Mouse (Mus musculus) hindbrain, embryonic 15.5 days (tissue): ENCODE data around the gene Ankrd36. TPM values are rescaled to one million over a fixed set of nuclear protein-coding genes. Genes with fewer than 3 reads are reported as not detected.
"Not testable (repeated sequence)": the region's sequence is repeated elsewhere in the genome, so short reads cannot be mapped to it uniquely, and the experiment has no call there.

Experiments
- ATAC-seq: fragments of 200-750 bp; cut with Nextera tagmentation; 2 replicates; pipeline ENCODE4 v1.8.0; 2017; ENCODE audit warnings: low read depth, moderate number of reproducible peaks, moderate TSS enrichment; ENCODE audit not compliant: low FRiP score
- H3K27ac ChIP-seq: fragments of 300-500 bp; sonication (generic); replicated peaks from 2 replicates; pipeline ENCODE4 v1.5.1; 2015; ENCODE audit warnings: mild to moderate bottlenecking, inconsistent platforms
- H3K27me3 ChIP-seq: fragments of 300-500 bp; sonication (generic); 2 replicates; pipeline ENCODE4 v1.6.1; 2015; ENCODE audit warnings: control low read depth, inconsistent platforms
- H3K36me3 ChIP-seq: fragments of 300-500 bp; sonication (generic); 2 replicates; pipeline ENCODE4 v1.6.1; 2015; ENCODE audit warnings: control low read depth, inconsistent platforms
- H3K4me1 ChIP-seq: fragments of 300-500 bp; sonication (generic); replicated peaks from 2 replicates; pipeline ENCODE4 v1.6.1; 2015; ENCODE audit warnings: control low read depth, inconsistent platforms
- H3K4me2 ChIP-seq: fragments of 300-500 bp; sonication (generic); 2 replicates; pipeline ENCODE4 v1.6.1; 2015; ENCODE audit warnings: moderate library complexity, mild to moderate bottlenecking, inconsistent platforms
- H3K4me3 ChIP-seq: fragments of 300-500 bp; sonication (generic); 2 replicates; pipeline ENCODE4 v1.5.1; 2015; ENCODE audit warnings: mild to moderate bottlenecking, inconsistent platforms
- H3K9ac ChIP-seq: fragments of 300-500 bp; sonication (generic); 2 replicates; pipeline ENCODE4 v1.6.1; 2015; ENCODE audit warnings: inconsistent platforms
- H3K9me3 ChIP-seq: fragments of 300-500 bp; sonication (generic); 2 replicates; pipeline ENCODE4 v1.6.1; 2016; ENCODE audit warnings: control low read depth, inconsistent platforms
- WGBS: fragments of 180-500 bp; shearing (Covaris S2); methylation state at CpG from one replicate; pipeline ENCODE4 v1.1.7; 2015; 5-methylcytosine and 5-hydroxymethylcytosine counted together
- polyA plus RNA-seq: library from polyadenylated mRNA; unstranded; fragments of >200 nt; fragmentation: Nextera tagmentation; extraction: Ambion mirVana; gene quantifications from 2 replicates; pipeline ENCODE4 v1.2.1, GENCODE M21; 2015

Gene Ankrd36
- polyA plus RNA-seq, 1 experiment from 2014 or later, result not detected

GRCm38 (mm10) chr11:5533108-5533507 is 36.4 kb upstream of the Ankrd36 start:
- Histone ChIP-seq H3K36me3 (peaks cover 67% of the 10 kb centered on the region), H3K4me1 (no peaks in the 10 kb centered on the region), H3K4me2 (no peak overlapping the region), H3K27ac (no peak overlapping the region), H3K4me3 (no peak overlapping the region), H3K9me3 (no peaks in the 10 kb centered on the region), H3K9ac (no peak overlapping the region), H3K27me3 (no peaks in the 10 kb centered on the region)
- 84% methylated on average over 5 of the region's 5 CpGs for WGBS
- ATAC-seq, result no peak

DNA sequence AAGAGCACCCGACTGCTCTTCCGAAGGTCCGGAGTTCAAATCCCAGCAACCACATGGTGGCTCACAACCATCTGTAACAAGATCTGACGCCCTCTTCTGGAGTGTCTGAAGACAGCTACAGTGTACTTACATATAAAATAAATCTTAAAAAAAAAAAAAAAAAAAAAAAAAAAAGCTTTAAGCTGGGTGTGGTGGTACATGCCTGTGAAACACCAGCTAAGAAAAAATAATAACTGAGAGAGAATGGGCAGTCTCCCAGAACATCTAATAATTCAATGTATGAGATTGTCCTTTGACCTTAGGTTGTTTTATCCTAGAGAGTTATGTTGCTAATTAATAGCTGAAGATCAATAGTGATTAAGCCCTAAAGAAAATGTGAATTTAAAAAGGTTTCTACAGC is 32.0 kb upstream of the Ankrd36 start:
- H3K27ac ChIP-seq, H3K27me3 ChIP-seq, H3K4me3 ChIP-seq, H3K4me2 ChIP-seq, H3K9me3 ChIP-seq, H3K9ac ChIP-seq, ATAC-seq: not testable (repeated sequence)
- H3K4me1 ChIP-seq, result peaks cover 20% of the 10 kb centered on the region
- 97% methylated on average over 3 of the region's 4 CpGs for WGBS
- H3K36me3 ChIP-seq, result peaks cover 28% of the 10 kb centered on the region

GRCm38 (mm10) chr11:5540331-5540730 is 29.2 kb upstream of the Ankrd36 start:
- Histone ChIP-seq H3K4me3 (peak overlapping the region; percentile 95), H3K9ac (no peak overlapping the region)
- WGBS, result 55% methylated on average over 4 of the region's 4 CpGs

DNA sequence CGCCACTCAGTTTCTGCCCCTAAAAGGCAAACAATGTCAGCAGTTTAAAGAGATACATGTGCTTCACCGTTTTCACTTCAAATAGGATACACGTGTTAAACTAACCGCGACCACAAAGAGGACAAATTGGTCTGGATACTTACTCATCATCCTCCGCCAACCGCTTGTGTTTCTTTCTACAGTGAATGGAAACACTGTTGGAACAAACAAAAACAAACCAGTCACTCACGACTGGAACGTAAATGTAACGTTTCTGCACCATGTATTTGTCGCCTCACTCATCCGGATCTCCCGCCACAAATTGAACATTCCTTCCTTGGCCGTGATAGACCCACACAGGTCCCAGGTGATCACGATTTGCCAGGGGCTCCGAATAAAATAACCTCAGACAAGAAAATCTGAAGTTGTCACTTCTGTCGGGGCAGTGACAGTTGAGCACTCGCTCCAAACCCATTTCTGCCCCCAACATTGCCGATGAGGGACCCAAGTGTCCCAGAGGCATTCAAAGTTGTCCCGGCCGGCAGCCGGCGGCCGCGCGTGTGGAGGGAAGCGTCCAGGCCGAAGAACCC is 28.2 kb upstream of the Ankrd36 start:
- peaks cover 20% of the 10 kb centered on the region for H3K4me1 ChIP-seq
- no peak for ATAC-seq

More at GRCm38 (mm10) chr11:5540331-5540730, 29.2 kb upstream of the Ankrd36 start:
- Histone ChIP-seq H3K4me2 (peak overlapping the region; percentile 75), H3K27me3 (no peaks in the 10 kb centered on the region), H3K9me3 (no peaks in the 10 kb centered on the region), H3K27ac (no peak overlapping the region), H3K4me1 (peaks cover 20% of the 10 kb centered on the region), H3K36me3 (0 out of 2 replicates have a peak, but pooled peaks cover 2% of the 10 kb centered on the region)
- no peak for ATAC-seq

DNA sequence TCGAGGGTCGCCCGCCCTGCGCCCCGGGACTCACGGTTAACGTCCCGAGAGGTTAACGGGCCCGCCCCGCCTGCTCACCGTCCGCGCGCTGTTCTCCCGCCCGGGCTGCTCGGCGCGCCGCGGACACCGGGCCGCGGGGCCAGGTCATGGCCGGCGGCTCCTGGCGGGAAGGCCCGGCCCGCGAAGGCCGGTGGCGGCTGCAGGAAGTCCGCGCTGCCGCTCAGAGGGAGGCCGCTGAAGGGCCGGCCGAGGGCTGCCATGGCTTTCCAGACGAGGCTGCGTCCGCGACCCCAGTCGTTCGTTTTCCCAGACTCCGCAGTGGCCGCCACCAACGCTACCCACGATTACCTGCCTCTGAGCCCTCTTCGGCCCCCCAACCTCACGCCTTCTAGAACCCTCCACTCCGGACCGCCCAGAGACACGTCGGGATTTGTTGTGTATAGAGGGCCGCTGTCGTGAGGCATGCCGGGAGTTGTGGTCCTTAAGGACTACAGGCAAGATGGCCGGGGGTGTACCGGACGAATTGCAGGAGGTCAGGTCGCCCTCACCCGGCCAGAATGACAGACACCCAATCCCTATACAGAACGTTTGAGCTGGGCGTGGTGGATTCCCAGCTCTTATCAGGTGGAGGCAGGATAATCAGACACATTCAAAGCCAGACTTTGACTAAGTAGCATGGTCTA is 27.5 kb upstream of the Ankrd36 start, which contains the start of gene Ccdc117:
Gene Ccdc117, minus strand, starts transcription at position 389 of the 683 bp plus-strand sequence.
- ATAC-seq, result peak; percentile 99
- WGBS, result 0% methylated on average over 59 of the region's 65 CpGs
- H3K36me3 ChIP-seq, result 0 out of 2 replicates have a peak, but pooled peaks cover 2% of the 10 kb centered on the region

More for the DNA sequence above, 28.2 kb upstream of the Ankrd36 start:
- H3K9me3 ChIP-seq, result no peaks in the 10 kb centered on the region
- peak overlapping the region; percentile 75 for H3K4me2 ChIP-seq
- H3K4me3 ChIP-seq, result peak overlapping the region; percentile 95
- H3K9ac ChIP-seq, result peak overlapping the region; percentile 88
- no peaks in the 10 kb centered on the region for H3K27me3 ChIP-seq
- H3K36me3 ChIP-seq, result 0 out of 2 replicates have a peak, but pooled peaks cover 2% of the 10 kb centered on the region
- peak overlapping the region; percentile 84 for H3K27ac ChIP-seq
- under 1% methylated on average over 28 of the region's 28 CpGs for WGBS

DNA sequence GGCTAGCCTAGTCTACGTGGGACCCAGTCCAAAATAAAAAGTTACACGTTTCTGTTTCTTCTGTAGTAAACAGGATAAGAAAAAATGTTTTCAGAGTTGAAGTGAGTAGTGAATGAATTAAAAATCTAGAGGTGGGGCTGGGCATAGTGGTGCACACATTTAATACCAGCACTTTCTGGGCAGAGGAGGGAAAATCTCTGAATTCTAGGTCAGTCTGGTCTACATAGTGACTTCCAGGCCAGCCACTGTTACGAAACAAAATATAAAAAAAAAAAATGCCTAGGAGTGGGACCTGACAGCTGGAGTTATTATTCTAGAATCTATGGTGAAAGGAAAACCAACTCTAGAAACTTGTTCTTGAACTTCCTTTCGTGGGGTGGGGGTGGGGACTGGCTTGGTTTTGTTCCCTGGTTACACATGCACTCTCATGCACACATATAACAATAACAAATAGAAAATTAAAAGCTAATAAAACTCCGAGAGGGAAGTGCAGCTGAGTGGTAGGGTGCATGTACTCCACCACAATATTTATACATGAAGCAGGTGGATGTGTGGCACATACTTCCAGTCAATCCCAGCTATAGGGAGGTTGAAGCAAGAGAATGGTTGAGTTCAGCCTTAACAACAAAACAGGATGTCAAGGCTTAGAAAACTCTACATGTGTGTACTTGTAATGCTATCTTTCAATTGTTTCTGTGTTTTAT is 26.9 kb upstream of the Ankrd36 start:
- H3K27ac ChIP-seq, result no peak overlapping the region
- WGBS, result 58% methylated on average over 5 of the region's 5 CpGs

More for the DNA sequence above, 27.5 kb upstream of the Ankrd36 start, which contains the start of gene Ccdc117:
- Histone ChIP-seq H3K4me1 (peaks cover 20% of the 10 kb centered on the region), H3K4me2 (peak within 1 kb of the TSS; percentile 75), H3K9ac (peak within 1 kb of the TSS; percentile 88), H3K4me3 (peak within 1 kb of the TSS; percentile 95), H3K9me3 (no peaks in the 10 kb centered on the region), H3K27ac (peak within 1 kb of the TSS; percentile 84), H3K27me3 (no peaks in the 10 kb centered on the region)

GRCm38 (mm10) chr11:5543281-5543680 is 26.2 kb upstream of the Ankrd36 start:
- 0 out of 2 replicates have a peak, but pooled peaks cover 2% of the 10 kb centered on the region for H3K36me3 ChIP-seq
- no peak overlapping the region for H3K4me2 ChIP-seq
- H3K27ac ChIP-seq, result no peak overlapping the region
- no peak for ATAC-seq
- H3K27me3 ChIP-seq, result no peaks in the 10 kb centered on the region
- WGBS, result 95% methylated on average over 1 of the region's 1 CpGs
- no peaks in the 10 kb centered on the region for H3K9me3 ChIP-seq
- no peak overlapping the region for H3K4me3 ChIP-seq
- no peak overlapping the region for H3K9ac ChIP-seq
- H3K4me1 ChIP-seq, result peaks cover 20% of the 10 kb centered on the region

More for the DNA sequence above, 26.9 kb upstream of the Ankrd36 start:
- Histone ChIP-seq H3K27me3 (no peaks in the 10 kb centered on the region), H3K4me3 (peak overlapping the region; percentile 95), H3K9ac (peak overlapping the region; percentile 88; the same call in 1 of the 2 replicates), H3K4me1 (peaks cover 20% of the 10 kb centered on the region), H3K36me3 (0 out of 2 replicates have a peak, but pooled peaks cover 2% of the 10 kb centered on the region), H3K9me3 (no peaks in the 10 kb centered on the region), H3K4me2 (peak overlapping the region; percentile 75)
- no peak for ATAC-seq

GRCm38 (mm10) chr11:5544709-5545108 is 24.8 kb upstream of the Ankrd36 start:
- 92% methylated on average over 1 of the region's 1 CpGs for WGBS
- not testable (repeated sequence) for H3K9me3 ChIP-seq, ATAC-seq, H3K4me3 ChIP-seq, H3K9ac ChIP-seq, H3K27me3 ChIP-seq, H3K36me3 ChIP-seq, H3K4me2 ChIP-seq, H3K27ac ChIP-seq
- H3K4me1 ChIP-seq, result peaks cover 13% of the 10 kb centered on the region

GRCm38 (mm10) chr11:5545457-5545856 is 24.0 kb upstream of the Ankrd36 start:
- WGBS, result 87% methylated on average over 4 of the region's 4 CpGs
- peaks cover 8% of the 10 kb centered on the region for H3K4me1 ChIP-seq

DNA sequence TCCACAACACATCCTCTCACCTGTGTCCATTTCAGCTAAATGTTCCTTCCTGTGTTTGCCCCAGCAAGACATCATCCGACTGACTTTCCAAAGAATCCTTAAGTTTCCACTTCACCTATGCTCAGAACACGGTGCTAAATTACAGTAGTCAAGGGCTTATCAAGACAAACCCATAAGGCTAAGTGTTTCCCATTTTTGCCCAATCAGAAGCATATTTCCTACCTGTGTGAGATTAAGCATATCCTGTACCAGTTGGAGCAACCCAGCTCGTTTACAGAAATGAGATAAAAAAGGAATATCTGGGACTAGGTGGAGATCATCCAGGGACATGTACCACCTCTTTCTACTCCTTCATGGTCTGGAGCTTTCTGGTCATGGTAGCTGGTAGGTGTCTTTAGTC is 22.8 kb upstream of the Ankrd36 start:
- no peak overlapping the region for H3K4me3 ChIP-seq
- no peaks in the 10 kb centered on the region for H3K9me3 ChIP-seq
- WGBS, result 92% methylated on average over 3 of the region's 3 CpGs
- no peak overlapping the region for H3K9ac ChIP-seq
- no peak overlapping the region for H3K4me2 ChIP-seq
- H3K4me1 ChIP-seq, result no peaks in the 10 kb centered on the region
- H3K36me3 ChIP-seq, result no peaks in the 10 kb centered on the region
- H3K27ac ChIP-seq, result no peak overlapping the region
- no peak for ATAC-seq
- H3K27me3 ChIP-seq, result no peaks in the 10 kb centered on the region

More at GRCm38 (mm10) chr11:5545457-5545856, 24.0 kb upstream of the Ankrd36 start:
- no peak for ATAC-seq
- Histone ChIP-seq H3K9ac (no peak overlapping the region), H3K9me3 (no peaks in the 10 kb centered on the region), H3K4me3 (no peak overlapping the region), H3K36me3 (no peaks in the 10 kb centered on the region), H3K4me2 (no peak overlapping the region), H3K27me3 (no peaks in the 10 kb centered on the region), H3K27ac (no peak overlapping the region)

DNA sequence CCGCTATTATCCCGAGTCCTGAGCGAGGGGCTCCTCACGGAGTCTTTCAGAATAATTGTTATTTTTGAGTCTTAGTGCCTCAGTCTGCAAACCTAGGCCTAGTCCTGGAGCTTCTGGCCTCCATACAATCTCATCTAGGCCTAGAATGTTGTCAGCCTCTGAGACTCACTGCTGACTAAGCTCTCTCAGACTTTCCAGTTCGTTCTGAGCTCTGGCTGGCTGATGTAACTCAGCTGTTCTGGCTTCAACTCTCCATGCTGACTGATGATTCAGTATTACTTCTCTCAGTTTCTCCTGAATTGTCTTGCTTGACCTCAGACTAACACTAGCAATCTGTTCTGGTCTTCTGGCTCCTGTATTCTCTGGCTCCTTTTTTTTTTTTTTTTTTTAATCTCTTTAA is 18.1 kb upstream of the Ankrd36 start:
- Histone ChIP-seq H3K27ac (no peak overlapping the region), H3K27me3 (no peaks in the 10 kb centered on the region), H3K4me3 (no peak overlapping the region), H3K9ac (no peak overlapping the region), H3K4me1 (no peaks in the 10 kb centered on the region), H3K4me2 (no peak overlapping the region), H3K36me3 (no peaks in the 10 kb centered on the region), H3K9me3 (no peaks in the 10 kb centered on the region)
- 85% methylated on average over 5 of the region's 5 CpGs for WGBS
- ATAC-seq, result no peak

- Histone ChIP-seq H3K4me3 (no peak overlapping the region), H3K4me2 (no peak overlapping the region), H3K4me1 (no peaks in the 10 kb centered on the region), H3K9ac (no peak overlapping the region), H3K27ac (no peak overlapping the region), H3K36me3 (no peaks in the 10 kb centered on the region), H3K27me3 (no peaks in the 10 kb centered on the region), H3K9me3 (no peaks in the 10 kb centered on the region)
- WGBS, result 79% methylated on average over 1 of the region's 1 CpGs
- ATAC-seq, result no peak
These were observed 17.6 kb upstream of the Ankrd36 start for GRCm38 (mm10) chr11:5551931-5552330.
